Mouse (Mus musculus) lung, postnatal 10 days (tissue): ENCODE data around the gene Timm8a1.
A peak's percentile ranks its signal among the peaks of the same experiment; 100 is the strongest.
"Not testable (repeated sequence)": the region's sequence is repeated elsewhere in the genome, so short reads cannot be mapped to it uniquely, and the experiment has no call there.

Source experiments
- DNase-seq: peaks from one replicate; pipeline ENCODE4 v3.0.0; 2021

Gene Timm8a1

DNA sequence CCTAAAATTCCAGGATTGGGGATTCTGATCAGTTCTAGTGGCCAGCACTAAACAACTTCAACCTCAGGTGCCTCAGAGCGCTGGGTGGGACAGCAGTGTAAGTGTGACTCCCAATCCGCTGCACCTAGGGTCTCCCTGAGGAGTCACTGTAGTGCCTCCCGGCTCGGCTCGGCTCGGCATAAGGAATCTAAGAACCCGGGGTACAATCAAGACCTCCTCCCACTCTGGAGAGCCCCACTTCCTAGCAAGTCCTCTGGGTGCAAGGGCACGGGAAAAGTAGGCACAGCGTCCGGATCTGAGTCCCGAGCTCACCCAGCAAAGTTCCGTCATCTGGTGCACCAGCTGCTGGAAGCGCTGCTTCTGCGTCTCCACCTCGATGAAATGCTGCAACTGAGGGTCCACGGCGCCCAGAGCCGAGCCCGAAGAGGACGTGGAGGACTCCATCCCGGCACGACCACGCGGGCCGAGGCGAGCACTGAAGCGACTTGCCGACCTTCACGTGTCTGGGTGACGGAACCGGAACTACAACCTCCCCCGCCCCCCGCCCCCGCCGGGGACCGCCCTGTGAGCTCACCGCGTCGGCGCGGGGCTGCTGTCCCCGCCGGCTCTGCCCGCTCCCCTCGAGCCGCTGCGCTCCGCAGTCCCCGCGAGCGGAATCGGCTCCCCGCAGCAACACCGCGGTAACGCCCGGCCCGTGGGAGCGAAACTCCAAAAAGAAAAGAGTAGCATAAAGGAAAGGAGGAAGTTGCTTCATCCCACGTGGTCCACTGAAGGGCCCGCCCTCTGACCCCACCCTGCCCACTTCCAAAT, at the start of gene Timm8a1:
TSS of gene Timm8a1 (minus strand) at position 721 of the 810 bp plus-strand sequence.
- DNase-seq, result peak; percentile 60

DNA sequence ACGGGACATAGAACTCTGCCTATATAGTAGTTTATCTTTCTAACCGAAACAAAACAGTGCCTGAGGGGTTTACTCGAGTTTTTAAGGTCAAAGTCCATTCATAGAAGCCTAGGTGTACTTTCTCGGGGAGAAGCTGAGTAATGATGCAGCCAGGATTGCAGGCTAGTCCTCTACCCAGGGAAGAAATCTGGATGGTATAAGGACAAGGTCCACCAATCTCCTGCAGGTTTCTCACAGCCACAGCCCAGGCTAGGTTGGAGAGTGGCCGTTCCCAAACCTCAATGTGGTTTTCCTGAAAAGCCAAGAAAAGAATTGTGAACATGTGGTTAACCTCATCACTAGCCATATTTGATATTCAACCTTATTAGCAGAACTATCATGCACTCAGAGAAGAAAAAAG, 48.2 kb upstream of the Timm8a1 start:
- DNase-seq, result no peak

DNA sequence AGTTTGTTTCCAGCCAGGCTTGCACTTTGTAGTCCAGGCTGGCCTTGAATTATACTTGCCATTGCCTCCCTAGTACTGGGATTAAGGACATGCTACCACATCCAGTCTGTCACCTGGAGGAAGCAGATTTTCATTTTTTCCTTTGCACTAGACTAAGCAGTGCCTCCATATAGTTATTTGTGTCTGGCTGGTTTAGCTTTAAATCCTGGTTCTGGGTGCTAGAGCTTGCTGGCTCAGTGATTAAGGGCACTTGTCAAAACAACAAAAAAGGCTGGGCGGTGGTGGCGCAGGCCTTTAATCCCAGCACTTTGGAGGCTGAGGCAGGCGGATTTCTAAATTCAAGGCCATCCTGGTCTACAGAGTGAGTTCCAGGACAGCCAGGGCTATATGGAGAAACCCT, 47.3 kb upstream of the Timm8a1 start:
- DNase-seq, result no peak

DNA sequence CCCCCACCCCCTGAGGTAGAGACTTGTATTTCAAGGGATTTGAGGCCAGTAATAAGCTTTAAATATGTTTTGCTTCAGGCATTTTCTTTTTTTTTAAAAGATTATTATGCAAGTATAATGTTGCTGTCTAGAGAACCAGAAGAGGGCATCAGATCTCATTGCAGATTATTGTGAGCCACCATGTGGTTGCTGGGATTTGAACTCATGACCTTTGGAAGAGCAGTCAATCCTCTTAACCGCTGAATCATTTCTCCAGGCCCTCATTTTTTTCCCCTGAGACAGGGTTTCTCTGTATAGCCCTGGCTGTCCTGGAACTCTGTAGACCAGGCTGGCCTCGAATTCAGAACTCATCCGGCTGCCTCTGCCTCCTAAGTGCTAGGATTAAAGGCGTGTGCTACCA, 46.6 kb upstream of the Timm8a1 start:
- no peak for DNase-seq

DNA sequence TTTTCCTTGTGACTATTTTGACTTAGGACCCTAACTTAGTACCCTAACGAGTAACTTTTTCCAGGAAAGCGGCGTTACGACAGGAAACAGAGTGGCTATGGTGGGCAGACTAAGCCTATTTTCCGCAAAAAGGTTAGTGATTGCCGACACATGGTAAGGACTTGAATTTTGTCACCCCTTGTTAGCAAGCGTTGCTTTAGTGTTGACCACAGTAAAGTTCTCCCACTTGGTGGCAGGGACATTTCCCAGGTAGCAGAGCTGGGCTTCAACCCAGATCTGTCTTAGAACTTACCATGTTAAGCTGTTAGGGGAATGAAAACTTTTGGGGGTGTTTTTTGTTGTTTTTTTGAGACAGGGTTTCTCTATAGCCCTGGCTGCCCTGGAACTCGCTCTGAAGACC, 44.8 kb upstream of the Timm8a1 start:
- no peak for DNase-seq

DNA sequence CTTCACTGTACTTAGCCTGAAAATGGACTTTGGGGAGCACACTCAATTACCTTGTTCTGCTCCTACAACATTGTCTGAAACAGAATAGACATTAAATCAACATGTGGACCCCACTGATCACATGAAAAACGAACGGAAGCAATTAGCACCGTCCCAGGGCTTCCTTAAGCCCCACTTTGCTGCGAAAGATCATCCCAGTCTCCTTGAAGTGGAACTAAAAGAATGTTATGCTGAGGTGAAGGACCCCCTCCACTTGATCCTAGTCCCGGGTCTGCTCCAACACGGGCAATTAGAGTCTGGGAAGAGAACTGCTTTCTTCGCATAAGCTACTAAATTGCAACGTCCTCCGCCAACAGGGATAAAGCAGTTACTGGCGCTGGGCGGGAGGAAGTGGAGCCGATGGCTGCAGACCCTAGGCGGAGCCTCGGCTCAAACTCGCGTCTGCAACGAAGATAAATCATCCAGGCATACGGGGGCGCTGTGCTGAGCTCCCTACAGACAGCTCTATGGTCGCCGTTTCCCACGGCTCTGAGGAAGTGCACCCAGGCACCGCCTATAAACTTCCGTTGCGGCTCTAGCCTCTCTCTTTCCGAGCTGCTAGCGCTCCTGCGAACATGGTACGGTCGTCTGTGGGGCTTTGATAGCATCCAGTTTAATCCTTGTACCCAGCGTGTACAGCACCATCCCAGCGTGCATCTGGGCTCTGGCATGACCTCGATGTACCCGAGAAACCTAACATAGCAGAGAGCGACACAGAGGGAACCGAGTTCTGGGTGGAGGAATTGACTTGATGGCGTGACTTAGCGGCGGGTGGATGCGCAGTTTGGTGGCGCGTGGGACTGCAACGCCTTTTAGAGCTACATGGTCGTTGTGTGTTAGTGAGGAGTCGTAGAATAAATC, 43.7 kb upstream of the Timm8a1 start, which contains the start of gene Rpl36a:
TSS of gene Rpl36a (plus strand) at position 552 of the 900 bp plus-strand sequence.
- DNase-seq, result peak; percentile 95

DNA sequence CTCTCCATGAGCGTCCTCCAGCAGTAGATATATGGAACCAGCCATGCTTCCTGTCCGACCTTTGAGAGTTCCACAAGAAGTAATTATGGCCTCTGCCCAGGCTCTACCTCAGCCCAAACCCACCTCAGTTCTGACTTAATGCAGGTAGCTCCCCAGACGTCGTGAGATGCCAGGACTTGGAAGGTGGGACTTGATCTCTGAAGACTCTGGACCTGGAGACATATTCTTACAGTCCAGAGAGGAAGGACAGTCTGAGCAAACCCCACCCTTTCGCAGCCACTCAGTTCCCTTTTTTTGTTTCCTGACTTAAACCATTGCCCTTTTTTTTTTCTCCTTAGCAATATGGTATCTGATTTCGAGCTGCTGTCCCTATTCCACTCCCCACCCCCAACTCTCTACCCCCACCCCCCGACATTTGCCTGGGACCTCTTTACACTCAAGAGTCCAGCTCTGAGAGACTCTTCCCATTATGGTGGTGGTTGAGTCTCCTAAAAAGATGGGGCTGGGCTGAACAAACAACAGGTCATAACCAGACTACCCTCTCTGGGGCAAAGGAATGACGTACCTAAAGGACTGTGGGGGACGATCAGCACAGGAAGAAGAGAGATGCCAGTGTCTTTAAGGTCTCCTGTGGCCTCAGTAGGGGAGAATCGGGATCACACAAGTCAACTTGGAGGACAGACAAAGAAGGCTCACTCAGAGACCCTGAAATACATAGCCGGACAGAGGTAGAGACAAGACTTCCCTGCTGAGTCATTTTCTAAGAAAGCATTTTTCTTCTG, 41.4 kb upstream of the Timm8a1 start, which contains the start of gene Btk:
TSS of gene Btk (minus strand) at position 683 of the 782 bp plus-strand sequence.
- no peak for DNase-seq

DNA sequence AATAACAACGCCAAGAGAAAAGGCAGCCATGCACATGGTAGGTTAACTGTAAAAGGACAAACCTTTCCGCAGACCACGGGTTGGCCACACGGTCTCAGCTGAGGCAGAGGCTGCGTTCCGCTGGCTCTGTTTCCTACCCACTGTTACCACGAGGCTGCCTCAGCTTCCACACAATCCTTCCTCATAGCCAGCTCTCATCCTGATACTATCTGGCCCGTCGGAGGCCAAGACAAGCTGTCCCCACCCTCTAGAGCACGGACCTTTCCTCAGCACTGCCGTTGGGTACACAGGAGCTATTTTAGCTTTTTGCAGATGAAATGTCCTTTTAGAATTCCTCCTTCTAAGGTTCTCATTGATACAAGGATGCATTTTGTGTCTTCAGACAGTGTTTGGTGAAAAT, 40.6 kb upstream of the Timm8a1 start:
- DNase-seq, result no peak

DNA sequence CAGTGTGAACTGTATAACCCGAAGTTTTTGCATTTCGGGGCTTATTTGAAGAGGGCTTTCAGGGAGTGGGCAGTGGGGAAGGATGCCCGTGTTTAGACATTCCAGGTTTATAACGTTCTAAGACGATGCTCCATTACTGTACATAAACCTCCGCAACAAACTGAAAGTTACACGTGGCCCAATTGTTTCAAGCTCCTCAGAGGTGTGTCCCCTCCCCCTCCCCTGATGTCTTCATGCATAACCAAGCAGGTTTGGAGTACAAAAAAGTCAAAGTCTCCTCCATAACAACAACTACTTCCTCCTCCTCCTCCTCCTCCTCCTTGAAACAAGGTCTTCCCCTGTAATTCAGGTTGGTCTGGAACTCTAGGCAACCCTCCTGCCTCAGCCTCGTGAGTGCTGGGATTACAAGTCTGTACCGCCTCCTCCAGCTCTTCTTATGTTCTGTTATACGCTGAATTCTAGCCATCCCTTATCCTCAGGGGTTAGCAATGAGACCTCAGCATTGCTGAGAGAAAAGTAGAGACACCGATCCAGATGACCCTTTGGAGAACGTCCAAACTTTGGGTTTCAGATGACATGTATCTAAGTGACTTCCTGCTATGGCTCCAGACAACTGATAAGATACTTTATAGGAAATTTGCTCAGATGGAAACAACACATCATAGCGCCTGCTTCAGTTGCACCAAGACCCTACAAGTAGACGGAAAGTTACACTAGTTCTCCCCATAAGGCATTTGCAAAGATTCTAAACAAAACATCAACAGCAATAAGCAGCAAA, 39.1 kb upstream of the Timm8a1 start:
- no peak for DNase-seq

DNA sequence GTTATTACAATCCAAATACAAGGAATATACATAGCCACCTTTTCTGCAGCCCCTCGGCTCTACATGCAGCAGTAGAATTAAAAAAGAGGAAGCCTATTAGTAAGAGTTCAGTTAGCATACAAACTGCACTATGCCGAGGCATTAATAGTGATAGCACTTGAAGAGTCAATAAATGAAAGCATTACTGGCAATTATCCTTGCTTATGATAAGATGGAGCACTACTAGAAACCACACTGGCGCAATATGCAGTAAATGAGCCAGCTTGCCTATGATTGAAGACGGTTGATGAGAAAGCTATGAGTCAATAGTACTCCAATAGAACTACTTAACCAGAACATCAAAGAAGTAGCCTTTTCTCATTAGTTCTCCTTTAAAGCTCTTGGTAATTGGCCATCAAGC, 36.2 kb upstream of the Timm8a1 start:
- DNase-seq, result no peak

DNA sequence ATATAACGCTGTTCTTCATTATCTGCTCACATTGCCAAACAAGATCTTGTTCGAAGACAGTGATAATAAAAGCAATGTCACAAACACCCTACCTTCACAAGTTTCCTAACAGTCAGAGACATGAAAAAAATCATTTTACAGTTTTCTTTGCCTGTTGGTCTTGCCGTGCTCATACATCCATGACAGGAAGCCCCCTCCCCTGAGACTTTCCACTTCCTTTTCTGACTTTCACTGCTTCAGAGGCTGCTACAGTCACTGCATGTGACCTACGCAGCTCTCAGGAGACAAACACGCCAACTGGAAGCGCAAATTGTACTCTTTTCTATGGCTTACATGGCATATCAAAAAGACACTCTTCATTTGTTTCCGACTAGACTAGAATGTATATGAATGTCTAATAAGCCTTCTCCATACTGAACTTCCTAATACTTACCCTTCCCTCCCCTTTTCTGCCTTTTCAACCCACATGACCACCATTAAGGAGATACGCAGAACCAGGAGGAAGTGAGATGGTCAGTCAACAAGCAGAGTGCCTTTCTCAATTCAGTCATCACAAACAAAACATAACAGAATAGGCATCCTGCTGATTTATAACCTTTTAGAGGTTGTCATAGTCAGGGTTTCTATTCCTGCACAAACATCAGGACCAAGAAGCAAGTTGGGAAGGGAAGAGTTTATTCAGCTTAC, 25.0 kb upstream of the Timm8a1 start:
- no peak for DNase-seq

DNA sequence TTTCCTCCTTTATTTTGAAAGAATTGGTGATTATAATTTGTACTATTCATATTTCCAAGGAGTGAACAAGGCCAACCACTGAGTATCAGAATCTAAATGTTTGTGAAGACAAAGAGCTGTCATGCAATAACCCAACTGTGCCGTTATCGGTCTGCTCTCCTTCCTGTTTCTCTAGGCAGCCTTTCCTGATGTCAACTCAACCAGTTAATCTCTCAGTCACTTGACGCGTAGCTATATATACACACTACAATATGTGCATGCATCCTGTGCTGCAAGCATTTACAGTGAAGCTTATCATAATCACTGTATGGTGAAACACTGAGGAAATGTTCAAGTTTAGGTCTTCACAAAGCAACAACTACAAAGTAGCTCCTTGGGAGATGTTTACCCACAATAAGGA, 22.7 kb upstream of the Timm8a1 start:
- no peak for DNase-seq

DNA sequence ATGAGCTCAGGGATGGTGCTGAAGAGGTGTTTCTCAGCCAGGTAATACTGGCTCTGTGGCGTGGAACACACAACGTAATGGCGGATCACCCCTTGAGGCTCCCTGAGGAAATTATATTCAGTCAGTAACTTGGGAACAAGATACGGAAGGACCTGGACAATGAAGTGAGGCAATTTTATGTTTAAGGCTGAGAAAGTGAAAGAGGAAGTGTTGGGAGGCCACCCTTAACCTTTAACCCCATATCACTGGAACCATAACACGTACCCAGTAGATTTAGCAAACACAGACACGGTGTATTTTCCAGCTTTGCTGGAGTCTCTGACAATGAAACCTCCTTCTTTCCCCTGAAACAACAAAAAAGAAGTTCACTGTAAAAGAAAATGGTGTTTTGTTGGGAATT, 12.8 kb upstream of the Timm8a1 start:
- no peak for DNase-seq

DNA sequence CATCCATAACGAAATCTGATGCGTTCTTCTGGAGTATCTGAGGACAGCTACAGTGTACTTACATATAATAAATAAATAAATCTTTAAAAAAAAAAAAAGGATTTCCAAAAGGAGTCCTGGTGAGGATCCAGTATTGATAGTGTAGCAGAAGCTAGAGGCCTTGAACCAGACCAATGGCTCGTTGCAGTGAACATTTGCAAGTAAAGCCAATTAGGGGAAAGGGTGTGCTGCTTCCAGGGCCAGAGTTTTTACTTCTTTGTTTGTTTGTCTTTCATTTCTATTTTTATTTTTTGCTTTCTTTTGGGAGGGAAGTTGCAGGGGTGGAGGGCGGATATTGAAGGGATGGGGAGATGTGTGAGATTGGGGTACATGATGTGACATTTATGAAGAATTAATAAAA, 11.7 kb upstream of the Timm8a1 start:
- no peak for DNase-seq

DNA sequence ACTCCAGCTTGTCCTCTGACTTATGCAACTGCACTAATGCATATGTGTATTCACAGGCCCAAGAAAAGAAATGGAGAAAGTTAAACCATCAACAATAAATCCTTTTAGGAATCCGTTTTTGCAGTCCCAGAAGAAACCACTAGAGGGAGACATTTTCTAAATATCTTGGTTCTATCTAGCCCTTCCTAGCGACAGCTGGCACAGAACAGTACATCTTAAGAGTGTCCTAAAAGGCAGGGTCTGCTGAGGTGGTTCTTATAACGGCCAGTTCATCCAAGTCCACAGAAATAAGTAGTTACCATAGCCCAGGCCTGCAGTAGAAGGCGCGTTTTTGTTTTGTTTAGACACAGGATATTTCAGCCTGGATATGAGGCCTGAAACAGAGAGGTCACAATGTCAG, 9.2 kb upstream of the Timm8a1 start:
- peak; percentile 51 for DNase-seq

DNA sequence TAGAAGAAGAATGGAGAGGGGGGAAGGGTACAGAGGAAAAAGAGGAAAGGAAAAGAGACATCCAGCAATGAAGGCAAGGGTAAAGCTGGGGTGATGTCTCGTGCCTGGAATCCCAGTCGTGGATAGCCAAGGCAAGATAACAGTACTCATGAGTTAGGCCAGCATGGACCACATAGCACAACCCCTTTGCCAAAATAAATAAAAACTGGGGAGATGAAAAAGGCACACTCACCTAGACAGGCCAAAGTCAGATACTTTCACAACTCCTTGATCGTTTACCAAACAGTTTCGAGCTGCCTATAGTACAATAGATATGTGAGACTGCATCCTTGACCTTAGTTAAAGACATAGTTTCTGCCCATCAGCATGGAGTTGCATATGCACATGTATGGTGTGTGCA, 5.7 kb upstream of the Timm8a1 start:
- DNase-seq, result no peak

DNA sequence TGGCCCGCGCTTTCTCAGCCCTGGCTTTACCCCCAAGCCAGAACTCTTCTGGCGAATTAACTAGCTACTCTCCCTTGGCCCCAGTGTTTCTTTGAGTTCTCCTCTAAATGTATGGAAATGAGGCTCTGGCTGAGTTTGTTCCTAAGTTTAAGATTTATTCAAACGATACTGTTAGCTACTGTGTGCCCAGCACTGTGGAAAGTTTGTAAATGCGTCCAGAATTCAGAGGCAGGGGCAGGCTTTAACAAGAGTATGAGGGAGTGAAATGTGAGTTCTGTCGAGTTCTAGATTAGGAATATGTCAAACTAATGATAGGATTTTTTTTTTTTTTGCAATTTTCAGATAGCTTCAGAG, 267 bp upstream of the Timm8a1 start:
- DNase-seq, result no peak

DNA sequence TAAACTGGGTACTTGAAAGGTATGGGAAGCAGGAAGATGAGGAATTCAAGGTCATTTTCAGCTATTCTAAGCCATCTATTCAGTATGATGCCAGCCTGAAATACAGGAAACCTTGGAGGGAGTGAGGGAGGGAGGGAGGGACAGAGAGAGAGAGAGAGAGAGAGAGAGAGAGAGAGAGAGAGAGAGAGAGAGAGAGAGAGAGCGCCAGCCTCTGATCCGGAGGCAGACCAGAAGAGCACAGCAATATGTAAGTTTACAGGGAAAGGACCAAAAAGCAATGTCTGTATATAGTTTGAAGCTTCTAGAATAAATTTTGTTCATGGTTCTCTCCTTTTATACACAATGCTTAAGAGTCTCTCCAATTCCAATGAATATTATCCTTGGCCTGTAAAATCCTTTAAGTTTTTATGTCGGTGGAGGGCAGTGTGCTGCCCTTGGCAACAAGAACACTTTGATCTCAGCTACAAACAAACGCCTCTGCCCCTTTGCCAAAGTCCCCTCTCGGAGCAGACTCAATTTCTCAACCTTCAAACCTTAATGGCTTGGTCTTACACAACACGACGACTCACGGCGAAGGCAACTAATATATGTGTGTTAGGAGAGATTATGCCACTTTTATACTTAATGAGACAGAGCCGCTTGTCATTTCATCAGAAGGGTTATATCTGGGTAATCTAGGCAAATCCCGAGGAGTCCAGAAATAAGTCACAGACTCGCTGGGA, 1.1 kb downstream of the Timm8a1 start:
- no peak for DNase-seq

DNA sequence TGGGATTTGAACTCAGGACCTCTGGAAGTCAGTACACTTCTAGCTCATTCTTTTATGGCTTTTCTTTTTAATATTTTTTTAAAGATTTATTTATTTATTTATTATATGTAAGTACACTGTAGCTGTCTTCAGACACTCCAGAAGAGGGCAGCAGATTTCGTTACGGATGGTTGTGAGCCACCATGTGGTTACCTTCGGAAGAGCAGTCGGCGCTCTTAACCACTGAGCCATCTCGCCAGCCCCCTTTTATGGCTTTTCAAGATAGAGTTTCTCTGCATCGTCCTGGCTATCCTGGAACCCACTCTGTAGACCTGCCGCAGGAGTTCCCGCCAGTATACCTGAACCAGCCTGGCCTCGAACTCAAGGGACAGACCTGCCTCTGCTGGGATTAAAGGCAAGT, 1.9 kb downstream of the Timm8a1 start:
- DNase-seq, result not testable (repeated sequence)

DNA sequence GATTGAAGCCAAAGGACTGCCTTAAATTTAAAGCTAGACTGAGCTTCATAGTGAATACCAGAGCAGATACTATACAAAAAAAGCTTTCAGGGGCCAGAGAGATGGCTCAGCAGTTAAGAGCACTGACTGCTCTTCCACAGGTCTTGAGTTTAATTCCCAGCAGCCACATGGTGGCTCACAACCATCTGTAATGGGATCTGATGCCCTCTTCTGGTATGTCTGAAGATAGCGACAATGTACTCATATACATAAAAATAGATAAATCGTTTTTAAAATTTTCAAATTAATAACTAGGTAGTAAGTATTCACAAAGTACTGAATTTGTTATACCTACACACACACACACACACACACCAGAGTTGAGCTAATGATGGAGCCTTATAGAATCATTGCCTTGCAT, 8.3 kb downstream of the Timm8a1 start:
- DNase-seq, result no peak

DNA sequence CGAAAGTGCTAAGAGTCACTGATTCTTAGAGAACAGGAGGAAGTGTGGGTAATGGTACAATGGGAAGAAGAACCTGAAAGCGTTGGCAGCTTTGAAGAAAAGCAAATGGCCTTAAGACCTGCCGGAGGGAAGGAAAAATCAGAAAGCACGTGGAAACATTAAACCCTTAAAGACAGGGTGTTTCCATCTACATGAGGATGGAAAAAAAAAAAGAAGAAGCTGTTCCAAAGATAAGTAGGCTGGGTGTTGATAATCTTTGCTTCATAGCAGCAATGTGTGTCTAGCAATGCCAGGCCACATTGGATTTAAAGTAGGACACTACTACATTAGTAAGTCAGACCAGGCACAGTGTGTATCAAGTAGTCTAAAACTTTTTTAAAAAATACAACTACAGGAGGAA, 16.4 kb downstream of the Timm8a1 start:
- DNase-seq, result no peak
